Mouse (Mus musculus) heart, postnatal 0 days (tissue): ENCODE data around the gene Zbtb41.

ENCODE experiments used
- CTCF ChIP-seq: IDR thresholded peaks from 2 replicates; pipeline ENCODE4 v1.5.1; 2016; ENCODE audit warnings: antibody characterized with exemption, control low read depth, low read depth
- EP300 ChIP-seq: IDR thresholded peaks from 2 replicates; pipeline ENCODE4 v1.6.1; 2016; ENCODE audit warnings: antibody characterized with exemption, low read depth

DNA sequence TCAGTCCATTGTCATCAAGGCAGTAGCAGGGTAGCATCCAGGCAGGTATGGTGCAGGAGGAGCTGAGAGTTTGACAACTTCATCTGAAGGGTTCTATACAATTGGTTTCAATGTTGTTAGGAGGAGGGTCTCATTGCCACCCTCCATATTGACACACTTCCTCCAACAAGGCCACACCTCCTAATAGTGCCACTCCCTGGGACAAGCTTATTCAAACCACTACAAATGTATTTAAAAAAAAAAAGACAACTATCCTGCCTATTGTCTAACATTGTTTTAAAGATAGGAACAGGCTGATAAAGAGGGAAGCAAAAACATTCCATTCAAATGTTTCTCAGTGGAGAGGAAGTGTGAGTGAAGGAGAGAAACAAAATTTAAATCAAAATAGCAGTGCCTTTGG, 77.7 kb downstream of the Zbtb41 start:
- TF ChIP-seq CTCF: no peak
- no peak for TF ChIP-seq EP300
